Mouse (Mus musculus): ENCODE measurements around the gene B4galnt3. TPM values are rescaled to one million over a fixed set of nuclear protein-coding genes. Genes with fewer than 3 reads are reported as not detected.

Gene B4galnt3
- total RNA-seq, 1 experiment from 2014 or later: not detected

DNA sequence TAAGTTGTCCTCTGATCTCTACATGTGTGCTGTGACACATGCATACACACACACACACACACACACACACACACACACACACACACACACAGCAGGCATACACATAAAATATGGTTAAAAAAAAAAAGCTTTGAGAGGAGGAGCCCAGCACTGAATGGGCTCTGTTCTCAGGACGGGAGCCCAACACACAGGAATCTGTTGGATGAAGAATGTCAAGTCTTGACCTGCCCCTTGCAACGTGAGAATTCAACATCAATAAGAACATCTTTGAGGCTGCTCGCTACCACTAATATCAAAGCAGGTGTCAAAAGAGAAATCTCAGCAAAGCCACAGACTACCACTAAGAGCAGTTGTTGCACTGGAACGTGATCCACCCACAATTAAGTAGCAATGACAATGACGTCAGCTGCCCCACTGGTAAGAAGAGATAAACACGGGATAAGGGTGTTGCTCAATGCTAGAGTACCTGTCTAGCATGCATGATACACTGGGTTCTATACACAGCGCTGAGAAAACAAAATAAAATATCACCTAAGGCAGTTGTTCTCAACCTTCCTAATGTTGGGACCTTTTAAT lies 17.4 kb downstream of the B4galnt3 start:
- no peak for ATAC-seq (ENCODE audit: extremely low read depth, insufficient number of reproducible peaks, low FRiP score, poor library complexity, severe bottlenecking)

DNA sequence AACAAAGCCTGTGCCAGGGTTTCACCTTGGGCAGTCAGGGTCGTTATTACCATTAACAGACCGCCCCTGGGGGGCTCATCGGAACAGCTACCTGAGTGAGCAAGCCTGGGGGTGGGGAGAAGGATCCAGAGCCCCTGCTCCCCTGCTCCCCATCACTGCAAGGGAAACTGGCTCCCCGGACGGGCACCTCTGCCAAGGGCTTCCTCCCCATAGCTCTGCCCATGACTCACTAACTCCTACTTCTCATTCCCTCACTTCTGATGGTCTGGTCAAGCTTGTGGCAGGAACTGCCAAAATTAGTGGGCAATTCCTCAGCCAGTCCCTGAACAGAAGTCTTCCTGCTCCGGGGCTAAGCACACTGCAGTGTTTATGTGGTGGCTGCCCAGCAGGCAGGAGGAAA lies 19.1 kb downstream of the B4galnt3 start:
- ATAC-seq (ENCODE audit: extremely low read depth, insufficient number of reproducible peaks, low FRiP score, poor library complexity, severe bottlenecking): no peak

DNA sequence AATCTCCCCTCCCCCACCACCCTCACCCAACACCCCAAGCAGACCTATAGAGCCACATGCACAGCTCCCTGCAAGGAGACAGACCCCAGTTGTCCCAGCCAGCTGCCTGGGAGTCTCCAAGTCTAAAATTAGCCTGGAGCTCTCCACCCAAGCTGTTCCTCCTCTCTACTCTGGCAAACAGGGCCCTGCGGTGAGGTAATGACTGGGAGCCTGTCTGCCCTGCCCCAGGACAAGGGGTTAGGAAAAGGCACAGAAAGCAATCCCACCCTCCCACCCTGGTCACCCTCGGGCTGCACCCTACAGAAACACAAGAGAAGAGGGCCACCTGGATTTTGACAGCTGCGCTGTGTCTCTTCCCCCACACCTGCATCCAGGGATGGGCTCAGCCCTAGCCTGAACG lies 19.5 kb downstream of the B4galnt3 start:
- ATAC-seq (ENCODE audit: extremely low read depth, insufficient number of reproducible peaks, low FRiP score, poor library complexity, severe bottlenecking): no peak

DNA sequence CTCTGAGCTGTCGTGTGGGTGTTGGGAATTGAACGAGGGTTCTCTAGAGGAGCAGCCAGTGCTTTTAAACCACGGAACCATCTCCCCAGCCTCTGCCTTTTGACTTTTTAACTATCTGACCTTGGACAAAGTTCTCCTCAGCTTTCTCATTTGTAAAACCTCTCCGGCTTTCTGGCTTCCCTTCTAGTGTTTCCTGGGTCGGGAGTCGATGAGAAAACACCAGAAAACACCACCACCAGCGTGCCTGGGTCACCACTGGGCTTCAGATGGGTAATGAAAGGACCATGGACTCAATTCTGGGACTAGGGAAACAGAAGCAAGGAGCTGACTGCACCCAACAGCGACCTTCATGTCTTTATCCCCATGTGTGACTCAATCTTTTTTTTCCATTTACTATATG lies 20.2 kb downstream of the B4galnt3 start:
- ATAC-seq (ENCODE audit: extremely low read depth, insufficient number of reproducible peaks, low FRiP score, poor library complexity, severe bottlenecking): no peak

DNA sequence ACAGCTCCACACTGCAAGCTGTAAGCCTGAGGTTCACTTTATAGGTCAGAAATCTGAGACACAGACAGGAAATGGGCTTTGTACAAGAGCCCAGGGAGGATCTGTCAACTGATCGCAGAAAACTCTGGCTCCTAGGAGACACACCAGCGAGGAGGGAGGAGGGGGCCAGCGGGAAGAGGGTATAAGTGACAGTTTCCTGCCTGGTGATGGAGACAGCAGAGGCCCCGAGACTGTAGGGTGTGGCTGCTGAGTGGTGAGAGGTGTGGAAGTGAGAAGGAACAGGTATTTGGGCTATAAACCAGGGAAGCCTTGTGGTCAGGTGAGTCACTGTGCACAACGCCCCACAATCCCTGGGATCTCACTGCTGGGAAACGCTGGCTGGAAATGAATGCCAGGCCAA lies 30.2 kb downstream of the B4galnt3 start:
- ATAC-seq (ENCODE audit: extremely low read depth, insufficient number of reproducible peaks, low FRiP score, poor library complexity, severe bottlenecking): no peak

DNA sequence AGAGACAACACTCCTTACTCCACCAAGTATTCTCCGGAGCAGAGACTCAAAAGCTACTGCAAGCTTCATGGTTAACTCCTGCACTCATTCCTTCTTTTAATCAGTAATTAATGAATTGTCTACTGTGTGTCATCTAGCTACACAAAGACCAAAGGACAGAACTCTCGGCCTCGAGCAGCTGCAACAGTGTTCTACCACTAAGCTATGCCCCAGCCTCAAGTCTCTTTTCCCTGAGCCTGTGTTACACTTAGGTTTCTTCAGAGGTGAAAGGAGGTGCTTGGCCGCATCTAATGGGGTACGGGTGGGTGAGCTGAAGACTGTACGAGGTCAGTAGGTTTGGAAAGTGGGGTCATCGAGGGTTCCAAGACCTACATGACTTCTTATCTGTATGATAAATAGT lies 30.8 kb downstream of the B4galnt3 start:
- ATAC-seq (ENCODE audit: extremely low read depth, insufficient number of reproducible peaks, low FRiP score, poor library complexity, severe bottlenecking): no peak

DNA sequence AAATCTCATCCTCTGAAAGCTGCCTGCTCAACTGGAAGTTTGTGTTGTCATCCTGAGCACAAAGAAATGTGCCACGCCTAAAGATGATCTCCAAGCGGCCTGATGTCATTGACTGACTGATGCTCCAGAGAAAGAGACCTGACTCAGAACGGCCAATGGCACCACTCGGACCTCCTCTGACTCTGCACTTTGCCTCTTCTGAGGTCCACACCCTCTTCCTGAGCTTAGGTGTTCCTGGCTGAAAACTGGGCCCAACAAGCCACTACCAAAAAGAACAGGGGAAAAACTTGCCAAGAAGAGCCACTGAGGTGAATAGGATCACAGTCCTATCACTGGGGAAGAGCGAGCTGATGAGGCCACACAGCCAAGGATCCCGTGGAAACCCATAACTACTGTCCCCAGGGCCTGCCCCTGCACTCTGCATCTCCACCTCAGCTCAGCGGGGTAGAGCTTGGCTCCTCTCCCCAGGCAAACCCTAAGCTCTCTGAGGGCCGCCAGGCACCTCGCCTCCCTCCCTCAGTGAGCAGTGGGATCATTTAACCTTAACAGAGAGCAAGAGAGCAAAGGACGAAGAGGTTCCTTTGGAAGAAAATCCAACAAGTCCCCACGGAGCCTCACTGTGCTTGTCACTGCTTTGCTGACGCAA lies 31.4 kb downstream of the B4galnt3 start:
- no peak for ATAC-seq (ENCODE audit: extremely low read depth, insufficient number of reproducible peaks, low FRiP score, poor library complexity, severe bottlenecking)

DNA sequence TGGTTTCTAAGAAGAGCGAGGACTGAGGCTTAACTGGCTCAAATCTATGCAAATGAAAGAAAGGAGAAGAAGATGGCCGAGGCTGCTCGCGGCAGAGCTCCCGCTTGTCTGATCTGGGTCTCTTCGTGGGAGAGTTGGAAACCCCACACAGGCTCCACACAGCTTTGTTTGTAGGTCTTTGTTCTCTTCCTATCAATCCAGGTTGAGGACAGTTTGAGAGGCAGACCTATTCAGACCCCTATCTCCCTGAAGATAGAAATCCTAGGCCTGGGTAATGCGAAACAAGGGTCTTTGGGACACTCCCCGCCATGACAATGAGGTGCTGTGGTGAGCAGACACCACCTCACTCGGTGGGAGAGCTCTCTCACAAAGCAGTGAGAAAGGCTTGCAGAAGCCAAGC lies 34.9 kb downstream of the B4galnt3 start:
- no peak for ATAC-seq (ENCODE audit: extremely low read depth, insufficient number of reproducible peaks, low FRiP score, poor library complexity, severe bottlenecking)

DNA sequence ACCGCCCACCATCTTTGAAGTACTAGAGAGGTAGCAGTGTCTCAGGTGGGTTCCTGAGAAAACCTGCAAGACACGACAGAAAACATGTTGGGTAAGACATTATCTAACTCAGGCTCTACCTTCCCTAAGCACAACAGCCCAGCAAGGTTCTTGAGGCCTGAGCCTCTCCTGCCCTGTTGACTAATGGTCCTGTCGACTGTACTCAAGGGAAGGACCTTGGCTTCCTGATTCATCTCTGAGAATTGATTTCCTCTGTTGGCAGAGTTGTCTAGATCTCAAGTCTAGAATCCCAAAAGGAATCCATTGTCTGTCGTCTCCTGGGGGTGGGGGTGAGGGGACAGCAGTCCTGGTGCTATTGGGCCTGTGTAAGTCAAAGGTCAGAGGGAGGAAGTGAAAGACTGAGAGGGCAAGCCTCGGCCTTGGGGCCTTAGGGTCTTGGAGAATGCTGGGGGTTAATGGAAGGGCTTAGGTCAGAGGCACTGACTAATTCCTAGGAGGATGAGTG lies 37.9 kb downstream of the B4galnt3 start:
- no peak for ATAC-seq (ENCODE audit: extremely low read depth, insufficient number of reproducible peaks, low FRiP score, poor library complexity, severe bottlenecking)

DNA sequence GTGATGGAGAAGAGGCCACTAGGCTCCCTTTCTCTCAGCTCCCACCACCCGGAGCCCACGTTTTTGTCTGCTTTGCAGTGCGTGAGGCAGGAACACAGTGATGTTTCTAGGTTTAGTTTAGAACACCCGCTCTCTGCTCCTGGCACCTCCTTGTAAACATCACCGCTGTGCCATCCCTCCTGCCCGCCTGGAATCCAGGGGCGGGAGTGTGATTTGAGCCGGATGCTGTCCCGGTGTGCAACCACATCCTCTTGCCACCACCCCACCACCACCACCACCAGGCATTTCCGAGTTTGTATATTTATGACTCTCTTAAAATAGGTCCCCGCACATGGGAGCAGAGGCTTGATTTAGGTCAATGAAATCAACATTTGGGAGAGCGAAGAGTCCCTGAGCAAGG lies 38.7 kb downstream of the B4galnt3 start:
- no peak for ATAC-seq (ENCODE audit: extremely low read depth, insufficient number of reproducible peaks, low FRiP score, poor library complexity, severe bottlenecking)

DNA sequence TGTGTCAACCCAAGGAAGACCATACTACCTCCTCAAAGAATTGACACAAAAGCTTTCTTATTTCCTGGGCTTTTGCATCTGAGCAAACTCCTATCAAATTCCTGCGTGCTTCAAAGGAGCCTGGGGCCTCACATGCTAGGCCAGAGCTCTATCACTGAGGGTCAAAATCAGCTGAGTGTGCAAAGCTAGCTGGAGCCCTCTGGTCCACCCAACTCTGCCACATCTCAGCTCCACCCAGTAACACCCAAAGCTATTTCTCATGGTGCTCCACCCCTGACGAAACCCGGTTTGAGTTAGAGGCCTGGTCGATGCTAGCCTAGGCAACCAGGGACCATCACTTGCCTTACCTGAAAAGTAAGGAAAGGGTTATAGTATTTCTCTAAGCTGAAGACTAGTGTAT lies 39.2 kb downstream of the B4galnt3 start:
- no peak for ATAC-seq (ENCODE audit: extremely low read depth, insufficient number of reproducible peaks, low FRiP score, poor library complexity, severe bottlenecking)

DNA sequence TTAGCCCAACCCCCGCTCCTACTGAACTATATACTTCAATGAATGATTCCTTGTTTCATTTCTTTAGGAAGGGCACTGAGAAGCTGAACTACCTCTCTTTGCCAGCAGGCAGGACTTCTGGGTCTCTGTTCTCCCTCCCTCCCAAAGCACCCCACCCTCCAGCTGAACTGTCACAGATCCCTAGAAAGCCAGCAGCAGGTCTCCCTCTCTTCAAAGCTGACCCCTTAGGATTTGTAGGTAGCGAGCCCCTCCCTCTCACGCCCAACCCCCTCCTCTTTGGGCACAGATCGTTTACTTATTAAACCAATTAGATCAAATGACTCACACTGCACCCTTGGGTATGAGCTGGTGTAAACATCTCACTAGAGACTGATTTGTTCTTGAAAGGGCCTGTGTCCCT lies 39.7 kb downstream of the B4galnt3 start:
- no peak for ATAC-seq (ENCODE audit: extremely low read depth, insufficient number of reproducible peaks, low FRiP score, poor library complexity, severe bottlenecking)

DNA sequence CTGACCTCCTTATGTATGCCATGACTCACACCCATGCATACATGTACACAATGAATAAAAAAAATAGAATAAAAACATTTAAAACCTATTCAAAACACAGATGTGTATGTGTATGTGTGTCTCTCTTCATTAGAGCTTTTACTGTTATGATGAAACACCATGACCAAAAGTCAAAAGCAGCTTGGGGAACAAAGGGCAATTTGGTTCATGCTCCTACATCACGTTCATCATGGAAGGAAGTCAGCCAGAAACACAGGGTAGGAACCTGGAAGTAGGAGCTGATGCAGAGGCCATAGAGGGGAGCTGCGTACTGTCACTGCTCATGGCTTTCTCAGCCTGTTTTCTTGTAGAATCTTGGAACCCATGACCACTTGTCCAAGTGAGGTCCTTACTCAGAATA lies 41.6 kb downstream of the B4galnt3 start:
- no peak for ATAC-seq (ENCODE audit: extremely low read depth, insufficient number of reproducible peaks, low FRiP score, poor library complexity, severe bottlenecking)

DNA sequence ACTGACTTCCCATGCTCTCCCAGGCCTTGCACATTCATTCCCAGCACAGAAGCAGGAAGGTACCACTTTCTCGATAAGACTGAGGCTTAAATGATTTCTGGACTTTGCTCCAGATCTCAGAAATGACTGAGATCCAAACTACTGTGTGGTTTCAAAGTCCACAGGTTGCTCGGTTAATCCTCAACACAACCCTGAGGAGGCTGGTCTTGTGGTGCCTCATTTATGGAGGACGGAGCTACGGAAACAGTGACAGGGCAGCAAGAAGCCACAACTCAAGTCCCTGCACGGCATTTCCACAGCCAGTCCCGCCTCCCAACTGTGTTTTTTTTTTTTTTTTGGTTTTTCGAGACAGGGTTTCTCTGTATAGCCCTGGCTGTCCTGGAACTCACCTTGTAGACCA lies 43.3 kb downstream of the B4galnt3 start:
- no peak for ATAC-seq (ENCODE audit: extremely low read depth, insufficient number of reproducible peaks, low FRiP score, poor library complexity, severe bottlenecking)

DNA sequence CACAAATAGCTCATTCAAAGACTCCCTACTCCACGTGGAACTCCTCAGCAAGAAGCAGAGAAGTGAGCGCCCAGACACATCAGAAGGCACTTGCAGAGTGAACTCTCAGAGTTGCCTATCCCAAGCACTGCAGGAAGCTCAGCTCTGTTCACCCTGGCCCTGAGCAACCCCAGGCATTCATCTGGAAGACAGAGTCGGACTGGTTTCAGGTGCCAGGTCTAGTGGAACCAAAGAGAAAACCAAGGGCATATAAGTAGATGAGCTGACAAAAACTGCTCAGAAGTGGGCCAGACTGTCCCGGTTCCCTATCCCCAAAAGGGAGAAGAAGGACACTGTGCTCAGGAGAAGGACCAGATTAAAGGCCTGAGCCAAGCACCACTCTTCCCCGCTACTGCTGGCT lies 44.5 kb downstream of the B4galnt3 start:
- ATAC-seq (ENCODE audit: extremely low read depth, insufficient number of reproducible peaks, low FRiP score, poor library complexity, severe bottlenecking): no peak

DNA sequence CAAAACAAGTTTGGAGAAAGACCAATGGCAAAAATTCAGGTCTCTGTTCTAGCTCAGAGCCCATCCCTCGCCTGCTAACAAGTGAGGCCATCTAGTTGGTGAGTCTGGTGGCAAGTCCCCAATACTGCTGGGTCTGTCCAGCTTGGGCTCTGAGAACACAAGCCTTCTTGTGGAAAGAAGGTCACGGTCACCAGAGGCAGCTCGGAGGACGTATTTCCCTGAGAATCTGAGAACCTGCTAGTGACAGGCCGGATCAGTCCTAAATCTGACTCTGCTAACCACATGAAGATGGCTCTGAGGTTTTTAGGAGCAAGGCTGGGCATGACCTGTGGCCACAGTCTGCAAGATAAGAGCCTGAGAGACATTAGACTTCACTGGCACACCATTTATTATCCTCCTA lies 47.7 kb downstream of the B4galnt3 start:
- ATAC-seq (ENCODE audit: extremely low read depth, insufficient number of reproducible peaks, low FRiP score, poor library complexity, severe bottlenecking): no peak

DNA sequence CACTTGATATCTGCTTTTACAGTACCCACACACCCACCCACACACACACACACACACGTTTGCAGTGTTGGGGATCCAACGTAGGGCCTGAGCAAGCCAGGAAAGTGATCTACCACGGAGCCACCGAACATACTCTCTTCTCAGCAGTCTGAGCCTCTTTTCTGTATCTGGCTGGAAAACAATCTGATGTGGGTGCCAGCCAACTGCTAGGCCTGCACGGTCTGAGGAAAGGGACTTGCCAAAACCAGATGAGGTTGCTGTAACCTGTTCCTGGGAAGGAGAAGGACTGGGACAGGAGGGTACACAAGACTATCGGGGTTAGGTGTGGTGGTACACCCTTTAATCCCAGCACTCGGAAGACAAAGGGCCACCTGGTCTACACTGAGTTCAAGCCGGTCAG lies 51.1 kb downstream of the B4galnt3 start:
- ATAC-seq (ENCODE audit: extremely low read depth, insufficient number of reproducible peaks, low FRiP score, poor library complexity, severe bottlenecking): no peak

DNA sequence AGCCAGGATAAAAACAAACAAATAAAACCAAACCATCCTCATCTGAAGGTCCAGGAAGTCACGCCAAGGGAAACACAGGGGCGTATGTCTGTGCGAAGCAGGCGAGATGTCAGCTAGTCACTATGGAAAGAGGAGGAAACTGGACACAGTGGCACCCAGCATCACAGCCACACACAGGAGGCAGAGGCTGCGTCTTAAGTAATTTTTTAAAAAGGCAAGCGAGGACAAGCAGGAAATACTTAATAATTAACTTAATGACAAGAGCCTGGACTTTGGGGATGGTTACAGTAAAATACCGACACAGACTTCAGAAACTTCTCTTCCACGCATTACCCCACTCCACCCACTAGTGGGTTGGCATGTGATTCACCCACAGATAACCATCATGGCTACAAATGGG lies 51.8 kb downstream of the B4galnt3 start:
- no peak for ATAC-seq (ENCODE audit: extremely low read depth, insufficient number of reproducible peaks, low FRiP score, poor library complexity, severe bottlenecking)

DNA sequence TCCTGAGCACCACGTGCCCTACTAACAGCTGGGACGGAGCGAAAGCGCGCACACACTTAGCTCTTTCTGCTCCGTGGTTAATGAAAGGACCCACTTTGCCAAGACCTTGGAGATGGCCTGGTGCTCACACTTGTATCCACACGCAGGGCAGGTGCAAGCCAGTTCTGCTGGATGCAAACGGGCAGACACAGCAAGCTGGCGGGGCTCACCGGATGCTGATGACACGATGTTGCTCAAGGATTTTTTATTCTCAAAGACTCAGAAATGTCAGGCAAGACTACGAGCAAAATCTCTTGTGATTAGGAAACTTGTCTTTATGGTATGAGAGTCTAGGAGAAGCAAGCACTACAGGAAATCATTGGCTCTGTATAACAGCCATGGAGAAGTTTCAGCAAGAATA lies 52.9 kb downstream of the B4galnt3 start:
- no peak for ATAC-seq (ENCODE audit: extremely low read depth, insufficient number of reproducible peaks, low FRiP score, poor library complexity, severe bottlenecking)

DNA sequence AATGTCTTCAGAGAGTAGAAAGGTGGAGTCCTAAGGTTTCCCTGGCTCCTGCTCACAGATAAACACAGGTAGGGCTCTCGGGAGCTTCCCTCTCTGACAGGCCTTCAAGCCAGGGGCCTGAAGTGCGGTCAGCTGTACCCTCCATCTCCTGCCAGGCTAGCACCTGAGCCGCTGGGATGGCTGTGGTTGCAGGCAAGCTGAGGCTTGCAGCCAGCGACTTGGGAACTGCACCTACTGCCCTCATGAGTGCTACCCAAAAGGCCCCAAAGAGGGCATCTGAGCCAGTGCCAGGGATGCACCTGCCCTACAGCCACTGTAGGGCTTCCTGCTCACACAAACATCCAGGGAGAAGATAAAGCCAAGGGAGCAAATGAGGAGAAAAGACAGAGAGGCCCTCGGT lies 53.9 kb downstream of the B4galnt3 start:
- no peak for ATAC-seq (ENCODE audit: extremely low read depth, insufficient number of reproducible peaks, low FRiP score, poor library complexity, severe bottlenecking)

DNA sequence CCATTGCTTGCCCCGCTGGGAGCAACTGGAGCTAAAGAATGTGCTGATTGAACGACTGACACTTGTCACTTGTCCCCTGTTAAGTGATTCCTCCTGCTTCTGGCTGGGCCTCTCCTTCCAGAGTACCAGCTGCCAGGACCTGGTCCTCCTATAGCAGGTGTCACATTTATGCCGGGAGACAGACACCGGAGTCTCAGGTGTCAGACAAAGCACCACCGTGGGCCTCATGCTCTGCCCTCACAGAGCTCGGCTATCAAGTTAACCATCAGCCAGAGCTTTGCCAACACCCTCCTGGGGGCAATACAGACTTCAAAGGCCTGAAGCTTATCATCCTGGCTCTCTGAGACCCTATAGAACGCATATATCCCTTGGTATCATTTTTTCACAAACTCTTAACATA lies 58.5 kb downstream of the B4galnt3 start:
- ATAC-seq (ENCODE audit: extremely low read depth, insufficient number of reproducible peaks, low FRiP score, poor library complexity, severe bottlenecking): no peak
